Mouse (Mus musculus) CD4-positive, CD25-positive, alpha-beta regulatory T cell, adult 9 weeks (primary cell): ENCODE data around the gene Chmp6. TPM values are rescaled to one million over a fixed set of nuclear protein-coding genes. Genes with fewer than 3 reads are reported as not detected.

Experiments
- polyA plus RNA-seq: library from polyadenylated mRNA; unstranded; fragments of 100-300 nt; shearing (Covaris generic); gene quantifications from one replicate; pipeline ENCODE4 v1.2.1, GENCODE M21; 2017

The Chmp6 gene
- polyA plus RNA-seq = 50.4 TPM

DNA sequence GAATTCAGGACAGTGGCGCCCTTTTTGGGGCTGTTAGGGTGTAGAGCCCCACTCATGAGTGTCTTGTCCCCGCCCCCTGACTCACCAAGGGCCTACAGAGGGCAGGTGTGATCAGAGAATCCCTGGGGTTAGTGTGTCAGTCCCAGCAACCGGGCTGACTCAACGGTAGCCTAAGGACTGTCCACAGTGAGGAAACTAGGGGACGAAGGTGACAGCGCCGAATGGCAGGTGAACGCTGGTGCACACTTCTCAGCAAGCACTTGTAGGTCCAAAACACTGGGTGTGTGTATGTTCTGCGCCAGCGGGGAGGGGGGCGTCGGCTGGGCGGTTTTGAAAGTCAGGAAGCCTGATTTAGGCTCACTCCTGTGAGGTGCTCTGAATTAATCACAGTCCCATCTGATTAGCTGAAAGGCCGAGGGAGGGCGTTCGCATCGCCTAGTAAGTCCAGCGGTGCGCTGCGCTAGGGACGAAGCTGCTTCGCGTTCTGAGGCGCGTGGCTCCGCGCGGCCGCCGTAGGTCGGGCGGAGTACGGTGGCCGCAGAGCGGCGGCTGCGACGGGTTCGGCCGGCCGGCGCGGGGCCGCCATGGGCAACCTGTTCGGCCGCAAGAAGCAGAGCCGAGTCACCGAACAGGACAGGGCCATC, at the start of gene Chmp6:
TSS of gene Chmp6 (plus strand) at position 151 of the 644 bp plus-strand sequence.

DNA sequence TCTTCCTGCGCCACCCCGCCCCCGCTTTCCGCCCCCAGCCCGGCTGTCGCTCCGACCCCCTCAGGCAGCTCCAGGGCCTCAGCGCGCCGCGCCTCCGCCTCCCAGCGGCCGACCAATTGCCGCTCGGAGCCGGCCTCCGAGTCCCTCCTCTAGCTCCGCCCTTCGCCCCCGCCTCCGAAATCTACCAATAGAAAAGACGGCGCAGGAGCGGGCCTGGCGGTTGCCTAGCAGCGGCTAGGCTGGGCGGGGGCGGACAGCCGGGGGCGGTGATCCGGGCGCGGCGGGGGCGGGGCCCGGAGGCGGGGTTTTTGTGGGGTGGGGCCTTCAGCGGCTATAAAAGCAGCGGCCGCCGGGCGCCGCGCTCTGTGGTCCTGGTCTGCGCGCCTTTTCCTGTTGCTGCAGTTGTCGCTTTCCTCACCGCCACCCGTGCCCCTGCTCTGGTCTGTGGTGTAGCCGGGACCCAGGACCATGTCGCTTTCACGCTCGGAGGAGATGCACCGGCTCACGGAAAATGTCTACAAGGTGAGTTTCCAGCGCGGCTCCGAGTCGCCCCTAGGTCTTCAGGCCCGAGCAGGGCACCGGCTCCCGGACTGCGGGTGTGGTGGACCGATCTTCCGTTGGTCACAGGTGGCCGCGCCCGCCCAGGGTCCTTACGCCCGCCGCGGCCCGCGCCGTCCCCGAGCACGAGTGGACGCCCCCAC, 29.6 kb downstream of the Chmp6 start, which contains the start of gene Baiap2:
TSS of gene Baiap2 (plus strand) at position 37 of the 701 bp plus-strand sequence.

Other genes with a start within 250 kb of the Chmp6 start
- 16.9 TPM for gene Baiap2, start 29.3 kb downstream of the Chmp6 start, polyA plus RNA-seq
- gene Aatk, start 133.7 kb downstream of the Chmp6 start, polyA plus RNA-seq = not detected
- 2.0 TPM for gene Cep131, start 173.4 kb downstream of the Chmp6 start, polyA plus RNA-seq
- gene Tepsin, start 185.3 kb downstream of the Chmp6 start, polyA plus RNA-seq = 39.7 TPM
- 108 TPM for gene Ndufaf8, start 185.5 kb downstream of the Chmp6 start, polyA plus RNA-seq
- 151 TPM for gene Slc38a10, start 237.9 kb downstream of the Chmp6 start, polyA plus RNA-seq